Mouse (Mus musculus): ENCODE results near the gene Syngr3.

Syngr3 gene

GRCm38 (mm10) chr17:24644875-24645721, 44.7 kb downstream of the Syngr3 start:
- no peak for DNase-seq (ENCODE audit: low spot score in 2 of 2)

- no peak for DNase-seq (ENCODE audit: low spot score in 2 of 2)
These were observed 45.6 kb downstream of the Syngr3 start for GRCm38 (mm10) chr17:24644030-24644715.

GRCm38 (mm10) chr17:24642791-24643343, 46.9 kb downstream of the Syngr3 start:
- DNase-seq (ENCODE audit: low spot score in 2 of 2), result no peak

- no peak for DNase-seq (ENCODE audit: low spot score in 2 of 2)
These were observed 47.8 kb downstream of the Syngr3 start for GRCm38 (mm10) chr17:24641944-24642343.

GRCm38 (mm10) chr17:24640581-24640980, 49.2 kb downstream of the Syngr3 start:
- no peak for DNase-seq (ENCODE audit: low spot score in 2 of 2)

GRCm38 (mm10) chr17:24640119-24640518, 49.6 kb downstream of the Syngr3 start:
- DNase-seq (ENCODE audit: low spot score in 2 of 2), result no peak

GRCm38 (mm10) chr17:24639571-24639988, 50.2 kb downstream of the Syngr3 start:
- no peak for DNase-seq (ENCODE audit: low spot score in 2 of 2)

GRCm38 (mm10) chr17:24638840-24639239, 50.9 kb downstream of the Syngr3 start:
- DNase-seq (ENCODE audit: low spot score in 2 of 2), result no peak

GRCm38 (mm10) chr17:24638214-24638613, 51.5 kb downstream of the Syngr3 start:
- no peak for DNase-seq (ENCODE audit: low spot score in 2 of 2)

- no peak for DNase-seq (ENCODE audit: low spot score in 2 of 2)
These were observed 52.8 kb downstream of the Syngr3 start for GRCm38 (mm10) chr17:24636781-24637481.

GRCm38 (mm10) chr17:24635694-24636093, 54.1 kb downstream of the Syngr3 start:
- no peak for DNase-seq (ENCODE audit: low spot score in 2 of 2)
